Mouse (Mus musculus): ENCODE results near the gene 3425401B19Rik.

GRCm38 (mm10) chr14:32609392-32609791 lies 75.7 kb downstream of the 3425401B19Rik start:
- TF ChIP-seq POLR2A (IDR thresholded peaks at IDR 0.05; ENCODE audit: insufficient read depth, low read depth, low read length) (no peak), CTCF (IDR thresholded peaks at IDR 0.05; ENCODE audit: insufficient read depth, low read depth, low read length) (peak; percentile 26; the same call in 1 of the 2 replicates)

Data from olfactory bulb, adult 2 months (tissue).